Mouse (Mus musculus) retina, embryonic 14.5 days (tissue): ENCODE results near the gene Tgm6.

Experiments
- DNase-seq: peaks from one replicate; pipeline ENCODE4 v3.0.0-alpha.2; 2015; ENCODE audit warnings: low spot score

Tgm6 gene

GRCm38 (mm10) chr2:130178706-130179506 lies 66.7 kb downstream of the Tgm6 start, which contains the start of gene Snrpb:
Snrpb (minus strand) TSS chr2:130179403.
- peak; percentile 95 for DNase-seq

- no peak for DNase-seq
Measured at GRCm38 (mm10) chr2:130179507-130180019, 67.3 kb downstream of the Tgm6 start.

GRCm38 (mm10) chr2:130188391-130188790 lies 76.2 kb downstream of the Tgm6 start:
- DNase-seq = no peak

GRCm38 (mm10) chr2:130194894-130195293 lies 82.7 kb downstream of the Tgm6 start, which contains the start of gene Tmc2:
Tmc2 (plus strand) TSS chr2:130195194.
- no peak for DNase-seq

- no peak for DNase-seq
Measured at GRCm38 (mm10) chr2:130200961-130201360, 88.7 kb downstream of the Tgm6 start.
